Mouse (Mus musculus): ENCODE data around the gene Dlx6.
A peak's percentile ranks its signal among the peaks of the same experiment; 100 is the strongest.

Dlx6 gene

GRCm38 (mm10) chr6:6881638-6882190, 18.6 kb downstream of the Dlx6 start, which contains the start of gene Dlx5:
TSS of gene Dlx5 (minus strand) at chr6:6882085.
- Histone ChIP-seq H3K27me3 (ENCODE audit: insufficient read depth, low read length) (peaks cover 82% of the 10 kb centered on the region), H3K4me3 (replicated peaks; ENCODE audit: low read length) (peak within 1 kb of the TSS; percentile 62), H3K36me3 (ENCODE audit: insufficient read depth, low read length) (no peaks in the 10 kb centered on the region), H3K4me1 (replicated peaks; ENCODE audit: low read depth, low read length) (peaks cover 44% of the 10 kb centered on the region), H3K9me3 (ENCODE audit: low read length) (no peaks in the 10 kb centered on the region)
- TF ChIP-seq NANOG (IDR thresholded peaks at IDR 0.05; ENCODE audit: borderline replicate concordance, low read length) (no peak), POU5F1 (IDR thresholded peaks at IDR 0.05; ENCODE audit: borderline replicate concordance, low read length) (no peak), CTCF (conservative IDR thresholded peaks at IDR 0.05; ENCODE audit: low read length) (no peak)

GRCm38 (mm10) chr6:6882266-6882797, 19.2 kb downstream of the Dlx6 start:
- H3K27me3 ChIP-seq (ENCODE audit: insufficient read depth, low read length): peaks cover 75% of the 10 kb centered on the region
- H3K4me1 ChIP-seq (replicated peaks; ENCODE audit: low read depth, low read length): peaks cover 44% of the 10 kb centered on the region
- no peaks in the 10 kb centered on the region for H3K36me3 ChIP-seq (ENCODE audit: insufficient read depth, low read length)
- TF ChIP-seq POU5F1 (IDR thresholded peaks at IDR 0.05; ENCODE audit: borderline replicate concordance, low read length): no peak
- no peak for TF ChIP-seq NANOG (IDR thresholded peaks at IDR 0.05; ENCODE audit: borderline replicate concordance, low read length)
- no peak for TF ChIP-seq CTCF (conservative IDR thresholded peaks at IDR 0.05; ENCODE audit: low read length)
- no peaks in the 10 kb centered on the region for H3K9me3 ChIP-seq (ENCODE audit: low read length)
- no peak overlapping the region for H3K4me3 ChIP-seq (replicated peaks; ENCODE audit: low read length)

GRCm38 (mm10) chr6:6884897-6885296, 21.8 kb downstream of the Dlx6 start:
- no peaks in the 10 kb centered on the region for H3K9me3 ChIP-seq (ENCODE audit: low read length)
- no peak for TF ChIP-seq NANOG (IDR thresholded peaks at IDR 0.05; ENCODE audit: borderline replicate concordance, low read length)
- peak; percentile 56 for TF ChIP-seq CTCF (conservative IDR thresholded peaks at IDR 0.05; ENCODE audit: low read length)
- TF ChIP-seq POU5F1 (IDR thresholded peaks at IDR 0.05; ENCODE audit: borderline replicate concordance, low read length): no peak
- no peaks in the 10 kb centered on the region for H3K36me3 ChIP-seq (ENCODE audit: insufficient read depth, low read length)
- H3K4me3 ChIP-seq (replicated peaks; ENCODE audit: low read length): no peak overlapping the region
- peaks cover 24% of the 10 kb centered on the region for H3K4me1 ChIP-seq (replicated peaks; ENCODE audit: low read depth, low read length)
- H3K27me3 ChIP-seq (ENCODE audit: insufficient read depth, low read length): peaks cover 50% of the 10 kb centered on the region

GRCm38 (mm10) chr6:6886225-6886624, 23.1 kb downstream of the Dlx6 start:
- Histone ChIP-seq H3K4me1 (replicated peaks; ENCODE audit: low read depth, low read length) (peaks cover 12% of the 10 kb centered on the region), H3K36me3 (ENCODE audit: insufficient read depth, low read length) (no peaks in the 10 kb centered on the region), H3K9me3 (ENCODE audit: low read length) (no peaks in the 10 kb centered on the region), H3K27me3 (ENCODE audit: insufficient read depth, low read length) (peaks cover 36% of the 10 kb centered on the region), H3K4me3 (replicated peaks; ENCODE audit: low read length) (no peak overlapping the region)
- TF ChIP-seq POU5F1 (IDR thresholded peaks at IDR 0.05; ENCODE audit: borderline replicate concordance, low read length): no peak
- TF ChIP-seq CTCF (conservative IDR thresholded peaks at IDR 0.05; ENCODE audit: low read length): no peak
- no peak for TF ChIP-seq NANOG (IDR thresholded peaks at IDR 0.05; ENCODE audit: borderline replicate concordance, low read length)

- Histone ChIP-seq H3K4me3 (replicated peaks; ENCODE audit: low read length) (no peak overlapping the region), H3K9me3 (ENCODE audit: low read length) (peaks cover 19% of the 10 kb centered on the region), H3K27me3 (ENCODE audit: insufficient read depth, low read length) (peaks cover 4% of the 10 kb centered on the region; the same call in 1 of the 2 replicates), H3K4me1 (replicated peaks; ENCODE audit: low read depth, low read length) (peaks cover 2% of the 10 kb centered on the region; the same call in 1 of the 2 replicates), H3K36me3 (ENCODE audit: insufficient read depth, low read length) (no peaks in the 10 kb centered on the region)
- no peak for TF ChIP-seq NANOG (IDR thresholded peaks at IDR 0.05; ENCODE audit: borderline replicate concordance, low read length)
- TF ChIP-seq CTCF (conservative IDR thresholded peaks at IDR 0.05; ENCODE audit: low read length): no peak
- no peak for TF ChIP-seq POU5F1 (IDR thresholded peaks at IDR 0.05; ENCODE audit: borderline replicate concordance, low read length)
Measured at GRCm38 (mm10) chr6:6890047-6890446, 26.9 kb downstream of the Dlx6 start.

- Histone ChIP-seq H3K36me3 (ENCODE audit: insufficient read depth, low read length) (no peaks in the 10 kb centered on the region), H3K27me3 (ENCODE audit: insufficient read depth, low read length) (no peaks in the 10 kb centered on the region), H3K9me3 (ENCODE audit: low read length) (peaks cover 14% of the 10 kb centered on the region), H3K4me1 (replicated peaks; ENCODE audit: low read depth, low read length) (no peaks in the 10 kb centered on the region), H3K4me3 (replicated peaks; ENCODE audit: low read length) (no peak overlapping the region)
- TF ChIP-seq CTCF (conservative IDR thresholded peaks at IDR 0.05; ENCODE audit: low read length) (no peak), NANOG (IDR thresholded peaks at IDR 0.05; ENCODE audit: borderline replicate concordance, low read length) (no peak), POU5F1 (IDR thresholded peaks at IDR 0.05; ENCODE audit: borderline replicate concordance, low read length) (no peak)
Measured at GRCm38 (mm10) chr6:6909586-6909985, 46.5 kb downstream of the Dlx6 start.

GRCm38 (mm10) chr6:6914304-6914703, 51.2 kb downstream of the Dlx6 start:
- TF ChIP-seq NANOG (IDR thresholded peaks at IDR 0.05; ENCODE audit: borderline replicate concordance, low read length) (no peak), POU5F1 (IDR thresholded peaks at IDR 0.05; ENCODE audit: borderline replicate concordance, low read length) (no peak), CTCF (conservative IDR thresholded peaks at IDR 0.05; ENCODE audit: low read length) (no peak)
- peaks cover 14% of the 10 kb centered on the region for H3K9me3 ChIP-seq (ENCODE audit: low read length)
- H3K4me3 ChIP-seq (replicated peaks; ENCODE audit: low read length): no peak overlapping the region
- no peaks in the 10 kb centered on the region for H3K36me3 ChIP-seq (ENCODE audit: insufficient read depth, low read length)
- H3K4me1 ChIP-seq (replicated peaks; ENCODE audit: low read depth, low read length): no peaks in the 10 kb centered on the region
- H3K27me3 ChIP-seq (ENCODE audit: insufficient read depth, low read length): no peaks in the 10 kb centered on the region

- Histone ChIP-seq H3K27me3 (ENCODE audit: insufficient read depth, low read length) (no peaks in the 10 kb centered on the region), H3K4me1 (replicated peaks; ENCODE audit: low read depth, low read length) (no peaks in the 10 kb centered on the region), H3K36me3 (ENCODE audit: insufficient read depth, low read length) (no peaks in the 10 kb centered on the region), H3K4me3 (replicated peaks; ENCODE audit: low read length) (no peak overlapping the region), H3K9me3 (ENCODE audit: low read length) (peaks cover 14% of the 10 kb centered on the region)
- TF ChIP-seq CTCF (conservative IDR thresholded peaks at IDR 0.05; ENCODE audit: low read length) (peak; percentile 56), POU5F1 (IDR thresholded peaks at IDR 0.05; ENCODE audit: borderline replicate concordance, low read length) (no peak), NANOG (IDR thresholded peaks at IDR 0.05; ENCODE audit: borderline replicate concordance, low read length) (no peak)
Measured at GRCm38 (mm10) chr6:6914849-6915525, 51.9 kb downstream of the Dlx6 start.

All from E14TG2a.4 (cell line).